Mouse (Mus musculus): ENCODE data around the gene Agtpbp1. TPM values are rescaled to one million over a fixed set of nuclear protein-coding genes. Genes with fewer than 3 reads are reported as not detected.
A peak's percentile ranks its signal among the peaks of the same experiment; 100 is the strongest.
"Not testable (repeated sequence)": the region's sequence is repeated elsewhere in the genome, so short reads cannot be mapped to it uniquely, and the experiment has no call there.

Agtpbp1 gene
- polyA plus RNA-seq, 1 experiment from 2014 or later, result 10.4 TPM

DNA sequence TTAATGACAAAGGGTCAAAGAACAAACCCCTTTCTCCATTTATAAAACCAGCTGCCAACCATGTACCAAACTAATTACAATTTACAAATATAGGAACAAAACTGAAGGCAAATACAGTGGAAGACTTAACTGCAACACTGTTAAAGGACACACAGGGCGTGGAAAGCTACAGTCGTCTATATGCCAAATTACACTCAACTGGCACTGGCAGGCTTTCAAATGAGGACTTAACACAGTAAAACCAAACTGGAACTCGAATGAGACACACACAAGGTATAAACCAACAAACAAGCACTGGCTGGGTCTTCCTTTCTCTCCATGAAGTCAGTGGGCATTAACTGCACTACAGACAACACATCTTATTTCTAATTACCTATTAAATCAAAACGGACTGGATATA is 94.3 kb downstream of the Agtpbp1 start:
- peaks cover 14% of the 10 kb centered on the region for H3K36me3 ChIP-seq (replicated peaks)
- no peaks in the 10 kb centered on the region for H3K9me3 ChIP-seq
- 71% methylated on average over 4 of the region's 4 CpGs for WGBS
- H3K4me1 ChIP-seq, result peaks cover 10% of the 10 kb centered on the region
- H3K4me3 ChIP-seq, result no peak overlapping the region
- no peak for DNase-seq (ENCODE audit: low spot score)
- no peaks in the 10 kb centered on the region for H3K27me3 ChIP-seq (replicated peaks; ENCODE audit: low read depth, poor library complexity, severe bottlenecking)
- no peak overlapping the region for H3K27ac ChIP-seq (replicated peaks)

- no peak overlapping the region for H3K4me3 ChIP-seq
- no peak overlapping the region for H3K27ac ChIP-seq (replicated peaks)
- no peaks in the 10 kb centered on the region for H3K9me3 ChIP-seq
- H3K4me1 ChIP-seq, result no peaks in the 10 kb centered on the region
- no peak for DNase-seq (ENCODE audit: low spot score)
- H3K27me3 ChIP-seq (replicated peaks; ENCODE audit: low read depth, poor library complexity, severe bottlenecking), result no peaks in the 10 kb centered on the region
- H3K36me3 ChIP-seq (replicated peaks), result peaks cover 3% of the 10 kb centered on the region
- WGBS, result 58% methylated on average over 2 of the region's 2 CpGs
Observed at GRCm38 (mm10) chr13:59489143-59489542, 95.9 kb downstream of the Agtpbp1 start.

DNA sequence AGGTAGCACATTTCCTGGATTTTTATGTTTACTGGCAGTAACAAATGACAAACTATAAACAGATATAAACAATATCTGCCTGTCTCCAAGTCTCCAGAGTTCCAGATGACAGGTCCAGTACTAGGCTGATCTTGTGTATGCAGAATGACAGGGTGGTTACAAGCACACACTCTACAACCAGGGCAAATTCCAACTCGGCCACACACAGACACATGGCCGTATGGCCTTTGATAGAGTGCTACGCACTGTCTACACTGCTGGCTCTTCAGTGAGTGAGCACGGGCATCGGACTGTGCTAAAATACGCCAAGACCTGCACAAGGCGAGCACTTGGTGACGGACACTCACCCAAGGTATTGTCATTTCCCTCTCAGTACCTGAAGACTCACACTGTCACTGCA is 97.7 kb downstream of the Agtpbp1 start:
- no peak for DNase-seq (ENCODE audit: low spot score)
- 93% methylated on average over 8 of the region's 8 CpGs for WGBS
- H3K27me3 ChIP-seq (replicated peaks; ENCODE audit: low read depth, poor library complexity, severe bottlenecking), result no peaks in the 10 kb centered on the region
- no peak overlapping the region for H3K4me3 ChIP-seq
- H3K4me1 ChIP-seq, result no peaks in the 10 kb centered on the region
- no peaks in the 10 kb centered on the region for H3K36me3 ChIP-seq (replicated peaks)
- H3K9me3 ChIP-seq, result no peaks in the 10 kb centered on the region
- no peak overlapping the region for H3K27ac ChIP-seq (replicated peaks)

GRCm38 (mm10) chr13:59486243-59486642 is 98.8 kb downstream of the Agtpbp1 start:
- H3K4me1 ChIP-seq, result no peaks in the 10 kb centered on the region
- 86% methylated on average over 5 of the region's 5 CpGs for WGBS
- DNase-seq (ENCODE audit: low spot score), result no peak
- H3K27ac ChIP-seq (replicated peaks), result no peak overlapping the region
- no peaks in the 10 kb centered on the region for H3K27me3 ChIP-seq (replicated peaks; ENCODE audit: low read depth, poor library complexity, severe bottlenecking)
- H3K9me3 ChIP-seq, result no peaks in the 10 kb centered on the region
- H3K4me3 ChIP-seq, result no peak overlapping the region
- no peaks in the 10 kb centered on the region for H3K36me3 ChIP-seq (replicated peaks)

DNA sequence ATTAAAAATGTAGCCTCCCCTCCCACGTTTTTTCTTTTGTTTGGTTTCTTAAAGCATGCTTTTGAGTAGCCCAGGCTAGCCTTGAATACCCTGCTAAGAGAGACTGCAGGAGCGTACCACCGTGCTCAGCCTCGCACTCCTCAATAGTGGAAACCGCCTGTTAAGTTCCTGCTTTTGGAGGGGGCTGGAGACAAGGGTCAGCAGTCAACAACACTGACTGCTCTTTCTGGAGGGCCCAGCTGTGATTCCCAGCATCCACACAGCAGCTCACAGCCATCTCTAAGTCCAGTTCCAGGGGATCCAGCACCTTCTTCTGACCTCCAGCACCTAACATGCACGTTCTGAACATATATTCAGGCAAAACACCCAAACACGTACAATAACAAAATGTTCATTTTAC is 99.6 kb downstream of the Agtpbp1 start:
- no peak overlapping the region for H3K27ac ChIP-seq (replicated peaks)
- 85% methylated on average over 7 of the region's 7 CpGs for WGBS

GRCm38 (mm10) chr13:59481484-59481855 is 103.6 kb downstream of the Agtpbp1 start:
- Histone ChIP-seq H3K4me3 (no peak overlapping the region), H3K27me3 (replicated peaks; ENCODE audit: low read depth, poor library complexity, severe bottlenecking) (no peaks in the 10 kb centered on the region), H3K4me1 (no peaks in the 10 kb centered on the region), H3K9me3 (no peaks in the 10 kb centered on the region), H3K36me3 (replicated peaks) (peaks cover 12% of the 10 kb centered on the region), H3K27ac (replicated peaks) (no peak overlapping the region)
- DNase-seq (ENCODE audit: low spot score), result no peak
- 91% methylated on average over 4 of the region's 4 CpGs for WGBS

More for the DNA sequence above, 99.6 kb downstream of the Agtpbp1 start:
- Histone ChIP-seq H3K4me1 (no peaks in the 10 kb centered on the region), H3K36me3 (replicated peaks) (no peaks in the 10 kb centered on the region), H3K9me3 (no peaks in the 10 kb centered on the region), H3K27me3 (replicated peaks; ENCODE audit: low read depth, poor library complexity, severe bottlenecking) (no peaks in the 10 kb centered on the region), H3K4me3 (no peak overlapping the region)
- DNase-seq (ENCODE audit: low spot score), result no peak

- no peaks in the 10 kb centered on the region for H3K9me3 ChIP-seq
- no peak for DNase-seq (ENCODE audit: low spot score)
- H3K36me3 ChIP-seq (replicated peaks), result peaks cover 14% of the 10 kb centered on the region
- no peaks in the 10 kb centered on the region for H3K27me3 ChIP-seq (replicated peaks; ENCODE audit: low read depth, poor library complexity, severe bottlenecking)
- H3K4me3 ChIP-seq, result no peak overlapping the region
- no peaks in the 10 kb centered on the region for H3K4me1 ChIP-seq
- 91% methylated on average over 13 of the region's 13 CpGs for WGBS
- H3K27ac ChIP-seq (replicated peaks), result no peak overlapping the region
Observed at GRCm38 (mm10) chr13:59480599-59481483, 104.2 kb downstream of the Agtpbp1 start.

DNA sequence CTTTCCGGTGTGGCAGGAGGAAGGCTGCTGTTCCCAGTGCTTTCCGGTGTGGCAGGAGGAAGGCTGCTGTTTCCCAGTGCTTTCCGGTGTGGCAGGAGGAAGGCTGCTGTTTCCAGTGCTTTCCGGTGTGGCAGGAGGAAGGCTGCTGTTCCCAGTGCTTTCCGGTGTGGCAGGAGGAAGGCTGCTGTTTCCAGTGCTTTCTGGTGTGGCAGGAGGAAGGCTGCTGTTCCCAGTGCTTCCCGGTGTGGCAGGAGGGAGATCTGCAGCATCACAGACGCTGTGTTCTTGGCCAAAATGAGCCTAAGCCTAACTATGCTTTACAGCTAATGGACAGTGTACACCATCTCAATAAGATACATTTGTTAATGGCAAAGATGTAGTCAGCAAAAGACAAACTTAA is 107.1 kb downstream of the Agtpbp1 start:
- DNase-seq (ENCODE audit: low spot score); H3K4me1 ChIP-seq; H3K9me3 ChIP-seq; H3K4me3 ChIP-seq; H3K27me3 ChIP-seq (replicated peaks; ENCODE audit: low read depth, poor library complexity, severe bottlenecking): not testable (repeated sequence)
- WGBS, result 88% methylated on average over 7 of the region's 7 CpGs
- Histone ChIP-seq H3K27ac (replicated peaks) (0 out of 2 replicates have a peak overlapping the region, but pooled peaks have one; percentile 35), H3K36me3 (replicated peaks) (peaks cover 18% of the 10 kb centered on the region)

GRCm38 (mm10) chr13:59477451-59477850 is 107.6 kb downstream of the Agtpbp1 start:
- 92% methylated on average over 14 of the region's 14 CpGs for WGBS
- Histone ChIP-seq H3K27ac (replicated peaks) (peak overlapping the region; percentile 24; the same call in 1 of the 2 replicates), H3K36me3 (replicated peaks) (peaks cover 18% of the 10 kb centered on the region), H3K4me3 (no peak overlapping the region), H3K9me3 (no peaks in the 10 kb centered on the region), H3K27me3 (replicated peaks; ENCODE audit: low read depth, poor library complexity, severe bottlenecking) (no peaks in the 10 kb centered on the region), H3K4me1 (no peaks in the 10 kb centered on the region)
- DNase-seq (ENCODE audit: low spot score), result no peak

DNA sequence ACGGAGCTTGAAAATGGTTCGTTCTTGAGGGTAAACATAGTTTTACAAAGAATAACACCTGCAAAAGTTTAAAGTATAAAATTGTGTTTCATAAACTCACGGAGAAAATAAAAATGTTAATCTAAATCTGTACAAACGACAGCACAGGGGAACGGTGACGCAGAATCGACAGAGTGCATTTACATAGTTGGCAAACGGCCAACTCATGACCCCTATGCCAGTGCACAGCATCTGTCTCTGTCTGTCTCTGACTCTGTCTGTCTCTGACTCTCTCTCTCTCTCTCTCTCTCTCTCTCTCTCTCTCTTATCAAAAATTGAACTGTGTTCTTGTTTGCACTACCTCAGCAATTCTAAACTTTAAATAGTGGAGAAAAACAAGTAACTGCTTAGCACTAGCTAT is 110.1 kb downstream of the Agtpbp1 start:
- no peak overlapping the region for H3K27ac ChIP-seq (replicated peaks)
- no peaks in the 10 kb centered on the region for H3K9me3 ChIP-seq
- H3K4me3 ChIP-seq, result no peak overlapping the region
- H3K36me3 ChIP-seq (replicated peaks), result peaks cover 18% of the 10 kb centered on the region
- DNase-seq (ENCODE audit: low spot score), result no peak
- no peaks in the 10 kb centered on the region for H3K27me3 ChIP-seq (replicated peaks; ENCODE audit: low read depth, poor library complexity, severe bottlenecking)
- H3K4me1 ChIP-seq, result no peaks in the 10 kb centered on the region
- WGBS, result 92% methylated on average over 8 of the region's 8 CpGs

DNA sequence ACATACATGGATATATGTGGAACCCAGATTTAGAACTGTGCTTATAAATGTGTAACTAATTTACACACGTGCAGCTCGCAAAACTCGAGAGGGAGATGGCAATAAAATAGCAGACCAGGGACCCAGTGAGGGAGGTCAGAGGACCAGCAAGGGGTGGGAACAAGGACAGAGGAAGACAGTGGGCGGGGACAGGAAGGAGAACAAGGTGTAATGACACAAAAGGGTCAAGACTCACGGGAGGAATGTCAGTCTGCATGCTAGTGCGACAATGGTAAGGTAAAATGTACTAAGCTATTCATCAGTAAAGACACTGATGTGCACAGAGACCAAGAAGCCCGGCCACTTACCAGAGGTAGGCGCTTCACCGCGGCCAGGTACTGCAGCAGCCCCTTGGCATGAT is 111.7 kb downstream of the Agtpbp1 start:
- WGBS, result 87% methylated on average over 10 of the region's 10 CpGs
- Histone ChIP-seq H3K4me1 (no peaks in the 10 kb centered on the region), H3K4me3 (no peak overlapping the region), H3K36me3 (replicated peaks) (peaks cover 18% of the 10 kb centered on the region), H3K9me3 (no peaks in the 10 kb centered on the region), H3K27ac (replicated peaks) (no peak overlapping the region), H3K27me3 (replicated peaks; ENCODE audit: low read depth, poor library complexity, severe bottlenecking) (no peaks in the 10 kb centered on the region)
- no peak for DNase-seq (ENCODE audit: low spot score)

- H3K4me3 ChIP-seq, result no peak overlapping the region
- no peaks in the 10 kb centered on the region for H3K9me3 ChIP-seq
- no peaks in the 10 kb centered on the region for H3K27me3 ChIP-seq (replicated peaks; ENCODE audit: low read depth, poor library complexity, severe bottlenecking)
- H3K27ac ChIP-seq (replicated peaks), result no peak overlapping the region
- no peaks in the 10 kb centered on the region for H3K4me1 ChIP-seq
- DNase-seq (ENCODE audit: low spot score), result no peak
- peaks cover 13% of the 10 kb centered on the region for H3K36me3 ChIP-seq (replicated peaks)
- 87% methylated on average over 5 of the region's 5 CpGs for WGBS
Observed at GRCm38 (mm10) chr13:59472222-59472621, 112.8 kb downstream of the Agtpbp1 start.

GRCm38 (mm10) chr13:59469701-59470100 is 115.3 kb downstream of the Agtpbp1 start:
- Histone ChIP-seq H3K4me1 (no peaks in the 10 kb centered on the region), H3K9me3 (no peaks in the 10 kb centered on the region), H3K36me3 (replicated peaks) (peaks cover 5% of the 10 kb centered on the region), H3K27me3 (replicated peaks; ENCODE audit: low read depth, poor library complexity, severe bottlenecking) (no peaks in the 10 kb centered on the region), H3K27ac (replicated peaks) (no peak overlapping the region), H3K4me3 (no peak overlapping the region)
- 90% methylated on average over 5 of the region's 5 CpGs for WGBS
- DNase-seq (ENCODE audit: low spot score), result no peak

Measured in embryonic facial prominence, embryonic 10.5 days (tissue).